In the genomic region with DNA sequence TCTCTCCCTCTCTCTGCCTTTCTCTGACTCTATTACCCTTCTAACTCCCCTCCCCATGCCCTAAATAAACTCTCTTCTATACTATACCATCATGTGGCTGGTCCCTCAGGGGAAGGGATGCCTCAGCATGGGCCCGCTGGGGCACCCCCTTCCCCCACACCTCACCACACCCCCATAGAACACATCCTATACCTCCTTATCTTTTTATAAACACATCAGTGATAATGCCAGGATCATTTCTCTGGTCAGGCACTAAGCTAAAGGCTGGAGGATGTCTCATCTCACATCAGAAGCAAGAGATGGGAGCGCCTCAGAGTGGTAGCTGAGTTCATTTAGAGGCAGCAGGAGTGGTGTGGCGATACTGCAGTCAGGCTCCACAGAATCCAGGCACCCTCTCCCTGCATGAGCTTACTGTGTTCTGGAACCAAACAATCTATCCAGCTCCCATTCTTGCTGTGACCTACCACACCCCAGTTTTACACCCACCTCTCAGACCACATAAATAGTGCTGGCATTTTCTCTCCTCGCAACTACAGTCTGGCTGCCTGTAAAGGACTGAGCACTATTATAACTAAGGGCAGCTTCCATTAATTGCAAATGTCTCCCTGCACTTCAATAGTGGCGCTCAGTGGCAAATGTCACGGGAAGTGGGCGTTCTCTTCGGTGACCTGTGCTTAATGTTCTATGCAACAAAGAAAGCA, we compare ENCODE assay signal across 11 mouse cellular contexts. TPM values are rescaled to one million over a fixed set of nuclear protein-coding genes. Genes with fewer than 3 reads are reported as not detected.
DNase-seq lines count a peak whose midpoint lies in the region; ATAC-seq and TF ChIP-seq lines count a peak whose summit lies in the region.
"Had no signal": no experiment of that assay in that cellular context is flagged by ENCODE, and none has a peak within 500 bp of the region (broad histone marks: within the 10 kb centered on the region; RNA-seq: fewer than 3 reads in every experiment).

No protein-coding gene starts in this region.

- H3K4me2 ChIP-seq in heart, embryonic 13.5 days = no peak overlapping the region
- H3K4me2 ChIP-seq in lung, embryonic 16.5 days (ENCODE audit: low read depth, low read length) = no peak overlapping the region
- no peak overlapping the region for H3K4me2 ChIP-seq in neural tube, embryonic 14.5 days (ENCODE audit: low read depth, low read length)

- ATAC-seq in heart, embryonic 13.5 days (ENCODE audit: extremely low read depth, insufficient number of reproducible peaks, low FRiP score, low TSS enrichment) = no peak
- ATAC-seq in lung, embryonic 16.5 days (ENCODE audit: low read depth) = no peak
- ATAC-seq in neural tube, embryonic 14.5 days (ENCODE audit: low read depth) = peak; percentile 42; the same call in 1 of the 2 replicates

- peaks cover 20% of the 10 kb centered on the region for H3K36me3 ChIP-seq in heart, embryonic 13.5 days
- H3K36me3 ChIP-seq in lung, embryonic 16.5 days (ENCODE audit: control insufficient read depth, insufficient read depth, low read length) = peaks cover 13% of the 10 kb centered on the region
- peaks cover 11% of the 10 kb centered on the region for H3K36me3 ChIP-seq in neural tube, embryonic 14.5 days (ENCODE audit: control insufficient read depth, insufficient read depth, low read length)

- no peak overlapping the region for H3K9ac ChIP-seq in heart, embryonic 13.5 days
- H3K9ac ChIP-seq in lung, embryonic 16.5 days (ENCODE audit: low read length) = no peak overlapping the region
- no peak overlapping the region for H3K9ac ChIP-seq in neural tube, embryonic 14.5 days (replicated peaks; ENCODE audit: low read depth, low read length)

- peaks cover 37% of the 10 kb centered on the region for H3K4me1 ChIP-seq in heart, embryonic 13.5 days
- peaks cover 16% of the 10 kb centered on the region for H3K4me1 ChIP-seq in lung, embryonic 16.5 days (replicated peaks; ENCODE audit: control insufficient read depth, insufficient read depth, low read length)
- peaks cover 2% of the 10 kb centered on the region for H3K4me1 ChIP-seq in cortical plate, adult 2 months (ENCODE audit: control insufficient read depth, insufficient read depth, low read length)
- H3K4me1 ChIP-seq in neural tube, embryonic 14.5 days (ENCODE audit: control insufficient read depth, insufficient read depth, low read length) = 0 out of 2 replicates have a peak, but pooled peaks cover 9% of the 10 kb centered on the region

- no peak for DNase-seq in heart, postnatal 4 days
- no peak for DNase-seq in lung, adult 18-20 months
- no peak for DNase-seq in layer of hippocampus, adult 8-10 months (ENCODE audit: low spot score in 2 of 2)
- no peak for DNase-seq in spleen, postnatal 14 days (ENCODE audit: low spot score in 2 of 2)
- DNase-seq: cerebellum, postnatal 36 days had no signal

- WGBS in heart, embryonic 13.5 days = 61% methylated on average over 8 of the region's 8 CpGs
- WGBS in lung, embryonic 16.5 days = 57% methylated on average over 8 of the region's 8 CpGs
- 15% methylated on average over 8 of the region's 8 CpGs for WGBS in neural tube, embryonic 14.5 days

- H3K4me3 ChIP-seq in heart, embryonic 13.5 days = no peak overlapping the region
- no peak overlapping the region for H3K4me3 ChIP-seq in lung, embryonic 16.5 days (ENCODE audit: low read length)
- H3K4me3 ChIP-seq in cortical plate, adult 2 months (ENCODE audit: insufficient read depth, low read length) = no peak overlapping the region
- H3K4me3 ChIP-seq in neural tube, embryonic 14.5 days (ENCODE audit: low read depth, low read length) = no peak overlapping the region

- TF ChIP-seq CTCF in cortical plate, adult 2 months (IDR thresholded peaks at IDR 0.05; ENCODE audit: extremely low read depth, insufficient read depth, low read length) = no peak

- peak overlapping the region; percentile 25; the same call in 1 of the 2 replicates for H3K27ac ChIP-seq in heart, embryonic 13.5 days (replicated peaks)
- H3K27ac ChIP-seq in lung, embryonic 16.5 days (ENCODE audit: low read length) = 0 out of 2 replicates have a peak overlapping the region, but pooled peaks have one; percentile 34
- H3K27ac ChIP-seq in cortical plate, adult 2 months (ENCODE audit: insufficient read depth, low read length) = peak overlapping the region; percentile 11
- H3K27ac ChIP-seq in neural tube, embryonic 14.5 days (ENCODE audit: low read depth, low read length) = no peak overlapping the region
- H3K27ac ChIP-seq: macrophage had no signal

- no peaks in the 10 kb centered on the region for H3K27me3 ChIP-seq in heart, embryonic 13.5 days (replicated peaks)
- H3K27me3 ChIP-seq in lung, embryonic 16.5 days (ENCODE audit: control insufficient read depth, insufficient read depth, low read depth, low read length) = no peaks in the 10 kb centered on the region
- H3K27me3 ChIP-seq in neural tube, embryonic 14.5 days (ENCODE audit: control insufficient read depth, insufficient read depth, low read length) = no peaks in the 10 kb centered on the region

- H3K9me3 ChIP-seq in heart, embryonic 13.5 days = no peaks in the 10 kb centered on the region
- H3K9me3 ChIP-seq in lung, embryonic 16.5 days (ENCODE audit: control insufficient read depth, low read length) = no peaks in the 10 kb centered on the region
- H3K9me3 ChIP-seq in neural tube, embryonic 14.5 days (ENCODE audit: control insufficient read depth, low read length) = no peaks in the 10 kb centered on the region
- H3K9me3 ChIP-seq: G1E had no signal

- TF ChIP-seq POLR2A in cortical plate, adult 2 months (IDR thresholded peaks at IDR 0.05; ENCODE audit: extremely low read depth, insufficient read depth, low read length) = no peak

RNA-seq across cellular contexts. Expression of gene Scd2, which starts 18.0 kb away (rescaled TPM):
- polyA plus RNA-seq in heart, embryonic 13.5 days (2015; fragmentation: Nextera tagmentation; extraction: Ambion mirVana) = 124 and 130 TPM in 2 replicates
- total RNA-seq in heart, postnatal 4 days (2021) = 10 to 100 TPM; 78.1 to 82.1 TPM
- 225 and 232 TPM in 2 replicates for polyA plus RNA-seq in lung, embryonic 16.5 days (2015; fragmentation: Nextera tagmentation; extraction: Ambion mirVana)
- 600 and 717 TPM in 2 replicates for polyA plus RNA-seq in cortical plate, adult 2 months (2012; rRNA removed)
- polyA plus RNA-seq in neural tube, embryonic 14.5 days (2014; fragmentation: Nextera tagmentation; extraction: Ambion mirVana) = 293 and 373 TPM in 2 replicates
- 100 to 1,000 TPM; 662 to 773 (median 703) TPM for total RNA-seq in layer of hippocampus, adult 8-10 months (2022)

RNA-seq across cellular contexts. Expression of gene Scd4, which starts 21.4 kb away (rescaled TPM):
- 0.49 and 0.69 TPM in 2 replicates for polyA plus RNA-seq in heart, embryonic 13.5 days (2015; fragmentation: Nextera tagmentation; extraction: Ambion mirVana)
- total RNA-seq in heart, postnatal 4 days (2021) = 10 to 100 TPM; 47.7 to 52.4 TPM
- 0.40 and 0.49 TPM in 2 replicates for polyA plus RNA-seq in lung, embryonic 16.5 days (2015; fragmentation: Nextera tagmentation; extraction: Ambion mirVana)
- 0.25 and 0.33 TPM in 2 replicates for polyA plus RNA-seq in cortical plate, adult 2 months (2012; rRNA removed)
- 0.13 and 0.15 TPM in 2 replicates for polyA plus RNA-seq in neural tube, embryonic 14.5 days (2014; fragmentation: Nextera tagmentation; extraction: Ambion mirVana)
- 1 to 10 TPM; 2.3 to 3.0 (median 2.7) TPM for total RNA-seq in layer of hippocampus, adult 8-10 months (2022)
